Mouse (Mus musculus) brown adipose tissue, adult 24 weeks (tissue): ENCODE data around the gene Cdc40. TPM values are rescaled to one million over a fixed set of nuclear protein-coding genes. Genes with fewer than 3 reads are reported as not detected.
A peak's percentile ranks its signal among the peaks of the same experiment; 100 is the strongest.
"Not testable (repeated sequence)": the region's sequence is repeated elsewhere in the genome, so short reads cannot be mapped to it uniquely, and the experiment has no call there.

Experiments
- H3K27ac ChIP-seq: fragments of 200-500 bp; replicated peaks from 2 replicates; pipeline ENCODE4 v1.5.1; 2012; ENCODE audit warnings: low read depth, mild to moderate bottlenecking, low read length
- H3K4me1 ChIP-seq: fragments of 200-500 bp; 2 replicates; pipeline ENCODE4 v1.6.1; 2012; ENCODE audit warnings: low read length, mixed read lengths; ENCODE audit not compliant: control insufficient read depth, insufficient read depth, insufficient read length
- H3K4me3 ChIP-seq: fragments of 200-500 bp; 2 replicates; pipeline ENCODE4 v1.5.1; 2012; ENCODE audit warnings: low read depth, mild to moderate bottlenecking, low read length, moderate library complexity; ENCODE audit not compliant: insufficient read depth
- polyA plus RNA-seq: library from polyadenylated mRNA; stranded (reverse); fragments of >200 nt; gene quantifications from 2 replicates; pipeline ENCODE4 v1.2.4, GENCODE M21; 2012; ENCODE audit not compliant: missing spikeins, insufficient read depth, insufficient read length

Gene Cdc40
- polyA plus RNA-seq, 1 experiment: 13.7 TPM

- Histone ChIP-seq H3K27ac (no peak overlapping the region), H3K4me3 (no peak overlapping the region), H3K4me1 (no peaks in the 10 kb centered on the region)
Observed at GRCm38 (mm10) chr10:40843841-40844240, 39.3 kb downstream of the Cdc40 start.

GRCm38 (mm10) chr10:40840086-40840485 is 43.0 kb downstream of the Cdc40 start:
- Histone ChIP-seq H3K27ac (no peak overlapping the region), H3K4me1 (no peaks in the 10 kb centered on the region), H3K4me3 (no peak overlapping the region)

DNA sequence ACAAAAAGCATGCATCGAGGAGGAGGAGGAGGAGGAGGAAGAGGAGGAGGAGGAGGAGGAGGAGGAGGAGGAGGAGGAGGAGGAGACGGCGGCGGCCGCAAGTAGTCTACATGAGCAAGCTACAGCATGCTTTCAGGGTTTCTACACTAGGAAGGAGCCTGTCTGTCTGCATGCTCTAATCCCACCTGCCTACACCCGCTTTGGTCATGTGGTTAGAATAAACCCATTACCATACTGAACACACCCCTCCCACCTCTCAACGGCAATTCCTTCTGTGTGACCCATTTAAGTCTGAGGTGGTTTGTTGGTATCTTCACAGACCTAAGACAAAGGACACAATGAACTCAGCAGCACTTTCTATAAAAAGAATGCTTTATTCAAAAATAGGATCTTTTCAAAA is 51.8 kb downstream of the Cdc40 start:
- Histone ChIP-seq H3K27ac (no peak overlapping the region), H3K4me1 (no peaks in the 10 kb centered on the region), H3K4me3 (no peak overlapping the region)

- Histone ChIP-seq H3K27ac (no peak overlapping the region), H3K4me1 (no peaks in the 10 kb centered on the region), H3K4me3 (no peak overlapping the region)
Observed at GRCm38 (mm10) chr10:40830312-40830711, 52.8 kb downstream of the Cdc40 start.

DNA sequence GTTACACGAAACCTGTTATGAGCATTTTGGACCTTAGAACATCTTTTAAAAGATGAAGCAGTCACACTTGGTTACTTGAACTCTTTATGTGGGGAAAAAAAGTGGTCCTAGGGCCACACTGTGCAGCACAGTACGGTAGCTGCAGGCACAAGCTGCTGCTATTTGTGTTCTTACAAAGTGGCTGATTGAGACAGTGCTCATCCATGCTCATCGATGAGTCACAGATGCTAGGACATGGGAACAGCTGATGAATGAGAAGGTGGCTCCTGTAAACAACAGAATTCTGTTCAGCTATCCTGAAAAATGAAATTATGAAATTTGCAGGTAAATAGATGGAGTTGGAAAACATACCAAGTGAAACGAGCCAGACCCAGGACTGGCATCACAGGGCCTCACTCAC is 55.4 kb downstream of the Cdc40 start:
- no peak overlapping the region for H3K4me3 ChIP-seq

GRCm38 (mm10) chr10:40825952-40826351 is 57.2 kb downstream of the Cdc40 start:
- H3K4me1 ChIP-seq: no peaks in the 10 kb centered on the region
- H3K4me3 ChIP-seq: no peak overlapping the region
- H3K27ac ChIP-seq: no peak overlapping the region

More for the DNA sequence above, 55.4 kb downstream of the Cdc40 start:
- H3K27ac ChIP-seq: no peak overlapping the region
- no peaks in the 10 kb centered on the region for H3K4me1 ChIP-seq

GRCm38 (mm10) chr10:40816471-40816870 is 66.6 kb downstream of the Cdc40 start:
- Histone ChIP-seq H3K4me3 (no peak overlapping the region), H3K4me1 (no peaks in the 10 kb centered on the region), H3K27ac (no peak overlapping the region)

GRCm38 (mm10) chr10:40813627-40814026 is 69.5 kb downstream of the Cdc40 start:
- H3K4me1 ChIP-seq: no peaks in the 10 kb centered on the region
- H3K27ac ChIP-seq: no peak overlapping the region
- no peak overlapping the region for H3K4me3 ChIP-seq

DNA sequence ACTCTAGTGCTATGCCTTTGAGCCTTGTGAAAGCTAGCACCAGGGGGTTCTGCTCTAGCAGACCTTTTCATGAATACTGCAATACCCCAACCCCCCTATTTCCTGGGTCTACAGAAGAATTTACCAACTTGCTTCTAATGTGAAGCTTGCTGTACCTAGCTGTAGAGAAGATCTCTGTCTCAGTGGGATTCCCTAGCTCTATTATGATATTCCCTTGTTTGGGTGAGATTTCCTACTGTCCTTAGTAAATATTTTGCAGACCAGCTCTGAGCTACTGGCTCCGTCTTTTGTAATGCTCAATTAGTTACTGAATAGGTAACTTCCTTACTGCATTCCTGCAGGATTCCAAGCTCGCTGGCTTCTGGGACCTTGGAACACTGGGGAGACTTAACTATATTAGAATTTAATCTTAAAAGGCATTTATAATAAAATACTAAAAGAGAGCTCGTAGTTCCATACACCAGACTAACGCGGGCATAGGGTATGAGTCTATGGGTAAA is 73.7 kb downstream of the Cdc40 start:
- H3K27ac ChIP-seq, H3K4me1 ChIP-seq, H3K4me3 ChIP-seq: not testable (repeated sequence)

DNA sequence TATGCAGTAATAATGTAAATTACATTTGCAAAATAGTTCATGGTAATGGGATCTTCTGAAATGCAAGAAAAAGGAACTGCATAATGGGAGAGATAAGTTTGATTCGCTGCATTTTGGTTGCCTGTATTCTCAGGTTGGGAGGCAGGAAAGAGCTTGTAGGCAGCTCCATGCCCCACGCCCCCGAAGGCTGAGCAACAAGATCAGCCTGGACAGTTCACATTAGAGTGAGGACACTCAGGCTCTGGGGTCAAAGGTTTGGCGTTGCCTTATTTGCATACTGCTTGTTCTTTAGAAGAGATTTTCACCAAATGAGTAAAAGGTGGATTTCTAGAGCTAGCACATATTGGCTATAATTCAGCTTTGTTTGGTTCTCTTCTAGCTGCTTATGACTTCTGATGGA is 76.9 kb downstream of the Cdc40 start:
- Histone ChIP-seq H3K4me1 (no peaks in the 10 kb centered on the region), H3K27ac (no peak overlapping the region), H3K4me3 (no peak overlapping the region)

DNA sequence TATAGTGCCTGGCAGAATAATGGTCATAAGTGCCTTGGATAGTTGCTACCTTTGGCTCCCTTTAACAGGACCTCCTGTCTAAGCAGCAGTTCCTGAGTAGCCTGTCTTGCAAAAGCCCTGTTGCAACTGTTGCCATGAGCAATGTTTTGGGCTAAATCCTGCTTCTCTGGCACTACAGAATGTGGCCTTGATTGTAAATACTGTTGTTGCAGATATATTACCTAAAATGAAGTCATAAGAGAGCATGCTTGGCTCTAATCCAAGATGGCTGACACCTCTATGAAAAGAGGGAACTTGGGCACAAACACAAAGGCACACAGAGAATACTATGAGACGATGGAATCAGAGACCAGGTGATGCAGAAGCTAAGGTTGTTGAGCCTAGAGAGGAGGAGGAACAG is 77.9 kb downstream of the Cdc40 start:
- H3K27ac ChIP-seq: no peak overlapping the region
- no peak overlapping the region for H3K4me3 ChIP-seq
- no peaks in the 10 kb centered on the region for H3K4me1 ChIP-seq

GRCm38 (mm10) chr10:40792115-40792514 is 91.0 kb downstream of the Cdc40 start:
- H3K4me1 ChIP-seq: no peaks in the 10 kb centered on the region

GRCm38 (mm10) chr10:40790406-40790805 is 92.7 kb downstream of the Cdc40 start:
- Histone ChIP-seq H3K27ac (0 out of 2 replicates have a peak overlapping the region, but pooled peaks have one; percentile 11), H3K4me1 (no peaks in the 10 kb centered on the region), H3K4me3 (no peak overlapping the region)

More at GRCm38 (mm10) chr10:40792115-40792514, 91.0 kb downstream of the Cdc40 start:
- Histone ChIP-seq H3K4me3 (no peak overlapping the region), H3K27ac (no peak overlapping the region)

Other genes starting within 250 kb of the Cdc40 start
- 1.1 and 1.8 TPM in 2 replicates for gene Mettl24, start 200.0 kb downstream of the Cdc40 start, polyA plus RNA-seq
- gene Wasf1, start 164 bp upstream of the Cdc40 start, polyA plus RNA-seq: 0.40 TPM in 1 of 2 replicates, not detected in the other
- not detected in 2 replicates for gene Gpr6, start 189.0 kb upstream of the Cdc40 start, polyA plus RNA-seq